Mouse (Mus musculus) T-helper 2 cell (primary cell): ENCODE measurements around the gene D2hgdh.
"Not testable (repeated sequence)": the region's sequence is repeated elsewhere in the genome, so short reads cannot be mapped to it uniquely, and the experiment has no call there.

Source experiments
- in situ Hi-C: fragments of 300-600 bp; cut with MboI, MseI; formaldehyde crosslinking; loops from one replicate; pipeline ENCODE4 v1.15.1; 2025; ENCODE audit warnings: high pct_unique_total_duplicates

The D2hgdh gene

GRCm38 (mm10) chr1:93826540-93826835 lies 1.8 kb downstream of the D2hgdh start:
- in situ Hi-C loops: no loop called here

DNA sequence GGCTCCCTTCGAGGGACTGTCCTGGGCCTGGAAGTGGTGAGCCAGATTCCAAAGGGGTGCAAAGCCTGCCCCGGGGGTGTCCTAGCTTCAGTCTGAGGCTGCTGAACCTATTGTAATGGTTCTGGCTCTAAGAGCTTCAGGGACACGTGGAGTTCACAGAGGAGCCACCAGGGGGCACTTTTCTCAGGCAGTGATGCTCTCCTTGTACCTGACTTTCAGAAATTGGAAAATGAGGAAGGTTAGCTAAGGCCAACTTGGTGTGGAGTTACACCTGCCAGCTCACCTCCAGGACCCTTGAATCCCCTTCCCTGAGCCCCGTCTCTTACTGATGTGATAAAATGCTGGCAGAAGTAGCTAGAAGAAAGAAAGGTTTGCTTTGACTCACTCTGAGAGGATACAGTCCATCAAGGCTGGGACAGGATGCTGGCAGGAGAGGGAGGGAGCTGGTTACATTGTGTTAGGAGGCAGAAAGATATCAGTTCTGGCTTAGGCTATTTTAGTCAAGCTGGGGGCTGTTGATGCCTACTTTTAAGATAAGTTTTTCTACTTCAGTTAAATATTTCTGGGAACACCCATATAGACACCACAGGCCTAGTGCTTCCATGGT lies 8.1 kb downstream of the D2hgdh start:
- in situ Hi-C loops: not testable (repeated sequence)

DNA sequence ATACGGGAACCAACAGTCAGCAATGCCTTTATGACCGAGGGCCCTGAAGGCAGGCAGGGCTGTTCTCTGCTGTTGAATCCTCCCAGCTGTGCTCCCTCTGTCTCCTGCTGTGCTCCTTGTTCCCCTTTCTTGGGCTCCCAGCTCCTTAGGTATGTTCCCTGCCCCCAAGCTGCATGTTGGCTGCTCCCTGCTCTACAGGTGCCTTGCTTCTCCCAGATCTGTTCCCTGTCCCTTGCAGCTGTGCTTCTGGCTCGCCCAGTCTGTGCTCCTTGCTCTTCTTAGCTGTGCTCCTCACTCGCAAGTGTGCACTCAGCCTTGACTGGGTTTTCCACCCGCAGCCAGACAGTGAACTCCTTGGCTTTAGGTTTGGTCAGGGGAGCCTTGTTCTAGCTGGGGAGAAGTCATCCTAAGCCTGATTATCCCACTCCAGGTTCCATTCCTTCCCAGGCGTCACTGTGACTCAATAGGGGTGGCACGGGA lies 10.0 kb downstream of the D2hgdh start:
- in situ Hi-C loops: no loop called here

DNA sequence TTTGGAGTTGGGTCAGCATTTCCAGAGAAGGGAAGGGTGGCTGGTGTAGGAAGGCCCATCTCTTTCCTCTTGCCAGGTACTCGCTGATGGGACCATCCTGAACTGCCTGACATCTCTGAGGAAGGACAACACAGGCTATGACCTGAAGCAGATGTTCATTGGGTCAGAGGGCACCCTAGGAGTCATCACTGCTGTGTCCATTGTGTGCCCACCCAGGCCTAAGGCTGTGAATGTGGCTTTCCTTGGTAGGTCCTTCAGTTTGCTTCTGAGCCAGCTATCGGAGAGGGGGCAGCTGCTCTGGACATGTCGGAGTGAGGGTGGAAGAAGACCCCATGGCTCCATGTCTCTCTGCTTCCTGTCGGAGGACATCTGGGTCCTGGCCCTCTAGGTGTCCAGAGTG lies 10.5 kb downstream of the D2hgdh start:
- in situ Hi-C loops: no loop called here

DNA sequence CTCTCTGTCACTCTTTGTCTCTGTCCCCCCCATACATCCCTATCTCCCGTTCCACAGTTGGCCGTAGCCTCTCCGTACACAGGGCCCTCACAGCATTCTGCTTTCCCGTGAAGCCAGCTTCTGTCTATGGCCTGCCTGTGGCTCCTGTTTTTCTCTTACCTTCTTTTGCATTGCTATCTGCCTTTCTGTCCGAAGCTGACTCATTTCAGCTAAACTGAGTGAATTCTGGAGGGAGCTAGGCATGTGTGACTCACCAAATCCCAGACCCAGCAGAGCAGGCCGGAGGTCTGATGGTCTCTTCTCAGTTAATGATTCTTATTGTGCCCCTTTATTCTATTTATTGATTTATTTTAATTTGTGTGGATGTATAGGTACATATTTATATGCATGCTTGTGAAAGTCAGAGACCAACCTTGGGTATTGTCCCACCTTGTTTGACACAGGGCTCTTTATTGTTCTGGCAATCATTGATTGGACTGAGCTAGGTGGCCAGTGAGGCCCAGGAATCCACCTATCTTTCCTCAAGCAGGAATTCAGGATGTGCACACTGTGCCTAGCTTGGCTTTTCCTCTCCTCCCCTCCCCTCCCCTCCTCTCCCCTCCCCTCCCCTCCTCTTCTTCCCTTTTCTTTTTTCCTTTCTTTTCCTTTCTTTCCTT lies 11.3 kb downstream of the D2hgdh start:
- in situ Hi-C loops: no loop called here

DNA sequence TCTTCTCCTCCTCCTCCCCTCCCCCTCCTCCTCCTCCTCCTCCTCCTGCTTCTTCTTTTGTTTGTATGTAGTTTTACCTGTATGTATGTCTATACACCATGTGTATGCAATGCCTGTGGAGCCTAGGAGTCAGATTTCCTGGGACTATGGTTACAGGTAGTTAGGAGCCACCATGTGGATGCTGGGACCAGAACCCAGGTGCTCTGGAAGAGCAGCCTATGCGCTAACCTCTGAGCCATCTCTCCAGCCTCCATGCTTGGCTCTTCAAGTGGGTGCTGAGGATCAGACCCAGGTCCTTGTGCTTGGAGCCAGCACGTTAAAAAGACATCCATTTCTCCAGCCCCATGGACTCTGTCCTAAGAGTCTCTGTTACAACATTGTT lies 11.8 kb downstream of the D2hgdh start:
- in situ Hi-C loops: no loop called here

GRCm38 (mm10) chr1:93837335-93837734 lies 12.6 kb downstream of the D2hgdh start:
- in situ Hi-C loops: no loop called here

DNA sequence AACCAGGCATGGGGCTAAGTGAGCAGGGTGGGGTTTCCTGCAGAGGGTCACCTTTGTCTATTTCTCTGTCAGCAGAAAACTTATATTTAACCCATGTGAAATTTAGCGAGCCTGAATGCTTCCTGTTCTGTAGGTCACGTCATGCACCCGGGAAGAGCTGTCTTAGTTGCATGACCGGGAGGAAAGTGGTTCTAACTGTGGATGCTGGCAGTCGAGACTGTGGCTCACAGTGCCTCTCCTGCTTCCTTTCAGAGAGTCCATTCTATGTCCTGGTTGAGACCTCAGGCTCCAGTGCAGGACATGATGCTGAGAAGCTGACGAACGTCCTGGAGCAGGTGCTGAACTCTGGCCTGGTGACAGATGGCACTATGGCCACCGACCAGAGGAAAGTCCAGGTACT lies 13.9 kb downstream of the D2hgdh start:
- in situ Hi-C loops: not testable (repeated sequence)

- in situ Hi-C loops: loop anchor here (10.0 kb wide), 1 partner anchor 229 kb away; no protein-coding TSS in a partner anchor
Observed at GRCm38 (mm10) chr1:93845766-93846366, 21.2 kb downstream of the D2hgdh start.

GRCm38 (mm10) chr1:93855790-93856189 lies 31.1 kb downstream of the D2hgdh start:
- in situ Hi-C loops: loop anchor here (5.0 kb wide), 1 partner anchor 67 kb away; no protein-coding TSS in a partner anchor

DNA sequence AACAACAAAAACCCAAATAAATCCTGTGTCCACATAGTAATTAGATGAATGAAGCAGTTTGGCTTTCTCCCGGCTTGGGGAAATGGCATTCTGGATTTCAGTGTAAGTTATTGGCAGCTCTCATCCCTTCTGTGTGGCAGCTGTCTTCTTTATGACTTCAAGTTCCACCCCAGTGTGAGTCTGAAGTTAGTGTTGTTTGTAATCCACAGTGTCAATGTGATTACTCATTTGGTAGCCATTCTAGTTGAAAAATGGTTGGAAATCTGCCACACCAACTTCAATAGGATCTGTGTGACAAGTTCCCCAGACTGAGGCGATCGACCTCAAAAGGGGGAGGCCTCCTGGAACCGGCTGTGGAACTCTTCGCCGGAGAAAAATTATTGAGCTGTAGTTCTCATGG lies 32.7 kb downstream of the D2hgdh start:
- in situ Hi-C loops: loop anchor here (5.0 kb wide), 1 partner anchor 65 kb away; no protein-coding TSS in a partner anchor

DNA sequence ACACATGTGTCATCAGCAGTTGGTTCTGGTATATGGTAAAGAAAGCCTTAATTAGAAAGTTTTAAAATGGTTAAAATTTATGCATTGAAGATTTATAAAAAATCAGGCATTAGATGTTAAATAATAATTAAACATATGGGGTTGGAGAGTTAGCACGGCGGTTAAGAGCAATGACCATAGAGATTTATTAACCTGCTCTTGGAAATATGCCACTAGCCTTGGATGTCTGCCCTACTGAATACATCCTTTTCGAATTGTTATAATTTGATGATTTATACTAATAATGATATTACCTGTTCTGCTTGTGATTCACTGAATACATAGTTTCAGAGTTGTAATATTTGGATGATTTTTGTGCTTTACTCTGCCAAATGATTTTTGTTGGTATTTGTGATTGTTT lies 33.3 kb downstream of the D2hgdh start:
- in situ Hi-C loops: loop anchor here (5.0 kb wide), 1 partner anchor 64 kb away; no protein-coding TSS in a partner anchor

DNA sequence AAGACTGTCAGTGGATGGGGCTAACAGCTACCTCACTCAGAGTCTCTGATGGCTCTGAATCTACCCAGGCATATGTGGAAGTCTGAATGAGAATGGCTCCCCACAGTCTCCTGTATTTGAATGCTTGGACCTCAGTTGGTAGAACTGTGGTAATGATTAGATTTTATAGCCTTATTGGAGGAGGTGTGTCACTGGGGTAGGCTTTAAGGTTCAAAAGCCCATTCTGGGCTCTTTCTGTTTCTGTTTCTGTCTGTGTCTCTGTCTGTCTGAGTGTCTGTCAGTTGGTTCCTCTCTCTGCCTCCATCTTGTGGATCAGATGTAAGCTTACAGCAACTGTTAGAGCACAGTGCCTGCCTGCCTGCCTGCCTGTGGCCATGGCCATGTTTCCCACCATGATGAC lies 34.9 kb downstream of the D2hgdh start:
- in situ Hi-C loops: loop anchor here (5.0 kb wide), 1 partner anchor 63 kb away; no protein-coding TSS in a partner anchor

GRCm38 (mm10) chr1:93861048-93861447 lies 36.3 kb downstream of the D2hgdh start, which contains the start of gene Gal3st2:
Gal3st2 (plus strand) TSS chr1:93861306.
- in situ Hi-C loops: not testable (repeated sequence)

DNA sequence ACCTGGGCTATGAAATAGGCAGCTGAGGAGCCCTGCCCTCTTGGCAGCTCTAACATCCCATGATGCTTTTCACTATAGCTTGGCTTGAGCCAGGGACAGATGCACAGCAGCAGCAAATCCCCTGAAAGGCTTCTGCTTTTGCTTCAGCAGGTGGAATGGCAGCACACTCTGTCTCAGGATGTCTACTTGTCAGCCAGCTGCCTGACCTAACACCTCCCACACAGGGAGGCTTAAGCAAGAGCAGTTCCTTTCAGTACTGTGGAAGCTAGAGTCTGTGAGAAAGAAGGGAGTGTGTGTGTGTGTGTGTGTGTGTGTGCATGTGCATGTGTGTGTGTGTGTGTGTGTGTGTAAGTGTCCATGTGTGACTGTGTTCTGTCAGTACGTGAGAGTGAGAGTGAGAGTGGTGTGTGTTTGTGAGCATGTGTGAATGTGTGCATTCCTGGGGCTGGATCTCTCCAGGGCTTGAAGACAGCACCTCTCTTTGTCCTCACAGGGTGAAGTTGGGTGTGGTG lies 46.9 kb downstream of the D2hgdh start:
- in situ Hi-C loops: loop anchor here (5.0 kb wide), 1 partner anchor 136 kb away; no protein-coding TSS in a partner anchor

DNA sequence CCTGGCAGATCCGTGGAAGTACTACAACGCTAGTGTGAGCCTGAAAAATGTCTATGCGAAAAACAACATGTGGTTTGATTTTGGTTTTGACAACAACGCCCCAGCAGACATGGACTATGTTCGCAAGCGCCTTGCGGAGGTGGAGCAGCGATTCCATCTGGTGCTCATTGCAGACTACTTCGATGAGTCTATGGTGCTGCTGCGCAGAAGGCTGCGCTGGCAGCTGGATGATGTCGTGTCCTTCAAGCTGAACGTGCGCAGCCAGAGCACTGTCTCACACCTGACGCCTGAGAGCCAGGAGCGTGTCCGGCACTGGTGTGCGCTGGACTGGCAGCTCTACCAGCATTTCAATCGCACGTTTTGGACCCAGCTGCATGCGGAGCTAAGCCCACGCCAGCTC lies 49.7 kb downstream of the D2hgdh start:
- in situ Hi-C loops: loop anchor here (5.0 kb wide), 1 partner anchor 133 kb away; no protein-coding TSS in a partner anchor

- in situ Hi-C loops: not testable (repeated sequence)
Observed at GRCm38 (mm10) chr1:93881778-93882177, 57.1 kb downstream of the D2hgdh start.

DNA sequence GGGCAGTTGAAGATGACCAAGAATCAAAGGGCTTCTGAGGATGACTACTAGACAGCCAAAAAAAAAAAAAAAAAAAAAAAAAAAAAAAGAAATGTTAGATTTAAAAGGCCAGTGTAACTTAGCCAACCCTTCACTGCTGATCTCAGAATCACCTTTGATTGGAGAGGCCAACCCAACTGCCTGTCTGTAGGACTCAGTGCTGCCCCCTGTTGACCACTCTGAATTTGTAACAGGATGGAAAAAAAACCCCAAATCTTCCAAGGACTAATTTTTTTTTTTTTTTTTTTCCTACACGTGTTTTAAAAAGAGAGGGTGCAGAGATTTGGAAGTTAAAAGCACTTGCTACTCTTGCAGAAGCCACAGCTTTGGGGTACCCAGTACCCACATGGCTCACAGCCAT lies 66.2 kb downstream of the D2hgdh start:
- in situ Hi-C loops: not testable (repeated sequence)

DNA sequence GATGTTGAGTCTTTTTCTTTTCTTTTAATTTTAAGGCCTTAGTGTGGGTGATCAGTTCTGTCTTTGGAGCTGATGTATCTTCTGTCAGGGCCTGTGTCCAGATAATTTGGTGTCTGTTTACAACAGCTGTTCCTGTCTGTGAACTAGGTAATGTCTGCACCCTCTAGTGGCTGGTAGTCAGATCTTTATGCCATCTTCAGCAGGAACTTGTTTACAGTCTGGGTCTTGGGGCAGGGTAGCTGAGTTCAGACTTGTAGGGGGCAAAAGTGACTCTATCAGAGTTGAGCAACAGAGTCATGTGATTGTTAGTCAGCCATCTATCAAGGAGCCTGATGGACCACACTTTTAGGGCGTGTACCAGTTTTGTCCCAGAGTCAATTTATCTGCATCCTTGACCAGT lies 72.7 kb downstream of the D2hgdh start:
- in situ Hi-C loops: loop anchor here (5.0 kb wide), 1 partner anchor 70 kb away; no protein-coding TSS in a partner anchor

DNA sequence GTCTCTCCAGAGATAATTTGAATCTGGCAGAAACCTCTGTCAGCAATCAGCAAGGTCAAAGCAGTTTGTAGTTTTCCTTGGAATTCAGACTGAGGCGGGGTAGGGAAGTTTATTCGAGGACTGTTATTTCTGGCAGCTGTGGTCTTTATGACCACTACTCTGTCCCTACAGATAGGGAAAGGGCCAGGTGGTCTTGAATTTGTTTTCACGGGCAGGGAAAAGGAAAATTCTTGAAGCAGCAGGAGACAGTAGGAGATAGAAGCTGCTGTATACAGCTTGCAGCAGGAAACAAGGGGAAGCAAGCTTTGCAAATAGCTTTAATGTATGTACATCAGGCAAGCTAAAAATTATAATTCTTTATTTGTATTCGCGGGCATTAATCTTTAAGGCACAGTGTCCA lies 76.6 kb downstream of the D2hgdh start:
- in situ Hi-C loops: not testable (repeated sequence)
